Mouse (Mus musculus): ENCODE results near the gene Myom3.

DNA sequence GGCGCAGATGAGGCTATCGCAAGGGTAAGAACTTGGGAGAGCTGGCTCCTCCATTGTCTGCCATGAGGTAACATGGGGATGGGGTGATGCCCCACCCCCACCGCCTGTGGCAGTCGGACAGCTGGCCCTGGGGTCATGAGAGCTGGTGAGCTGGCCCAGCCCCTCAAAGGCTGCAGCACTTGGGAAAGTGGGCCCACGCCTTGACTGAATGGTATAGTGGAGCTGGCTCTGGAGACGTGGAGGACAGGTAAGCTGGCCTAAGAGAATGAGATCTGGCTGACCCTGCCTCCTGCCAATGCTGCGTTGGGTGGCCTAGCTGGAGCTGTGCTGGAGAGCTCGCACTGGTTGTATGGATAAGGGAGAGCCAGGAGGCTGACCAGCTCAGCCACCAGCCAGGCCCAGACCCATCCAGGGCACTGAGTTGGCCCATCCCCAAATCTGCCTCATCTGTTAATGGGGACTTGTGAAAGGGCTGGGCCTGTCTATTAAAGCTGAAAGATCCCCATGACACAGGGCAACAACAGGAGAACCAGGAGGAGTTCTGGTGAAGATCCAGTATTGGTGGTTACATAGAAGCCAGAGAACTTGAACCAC lies 74.7 kb downstream of the Myom3 start:
- TF ChIP-seq CTCF (IDR thresholded peaks at IDR 0.05; ENCODE audit: control insufficient read depth, insufficient read depth, insufficient read length) (no peak), MAX (IDR thresholded peaks at IDR 0.05) (no peak), USF1 (IDR thresholded peaks at IDR 0.05; ENCODE audit: low read depth) (no peak), FOSL1 (IDR thresholded peaks at IDR 0.05; ENCODE audit: insufficient read depth, low read length, poor library complexity, severe bottlenecking) (no peak)

Measured in C2C12 (cell line).